Mouse (Mus musculus) liver, adult 2 months (tissue): ENCODE results near the gene Asprv1.

Experiments used
- CTCF ChIP-seq: fragments of 200-500 bp; IDR thresholded peaks from 2 replicates; pipeline ENCODE4 v1.5.1; 2011; ENCODE audit warnings: low read depth, low read length, control low read depth
- POLR2A ChIP-seq: fragments of 200-500 bp; IDR thresholded peaks from 2 replicates; pipeline ENCODE4 v1.6.1; 2011; ENCODE audit warnings: low read length, control low read depth; ENCODE audit not compliant: insufficient read depth; ENCODE audit errors: extremely low read depth

GRCm38 (mm10) chr6:86605260-86605659, 22.7 kb upstream of the Asprv1 start:
- TF ChIP-seq CTCF (no peak), POLR2A (no peak)
